25 mouse cellular contexts compared by ENCODE assay signal in genomic region chr4:126412526-126412925, GRCm38 (mm10). TPM values are rescaled to one million over a fixed set of nuclear protein-coding genes. Genes with fewer than 3 reads are reported as not detected.
A peak's percentile ranks its signal among the peaks of the same experiment; 100 is the strongest.
DNase-seq lines count a peak whose midpoint lies in the region; ATAC-seq and TF ChIP-seq lines count a peak whose summit lies in the region.
"Had no signal": no experiment of that assay in that cellular context is flagged by ENCODE, and none has a peak within 500 bp of the region (broad histone marks: within the 10 kb centered on the region; RNA-seq: fewer than 3 reads in every experiment).

No protein-coding gene starts in this region.

- DNase-seq in liver, adult 2 months (ENCODE audit: extremely low read depth, low read depth, low spot score) = peak; percentile 8
- DNase-seq in liver (no peak), NIH3T3 (ENCODE audit: low read depth) (peak; percentile 16)
- DNase-seq in fibroblast of lung, adult 2 months (ENCODE audit: low read depth) = peak; percentile 22
- DNase-seq in natural killer cell, adult 2 months (ENCODE audit: low spot score in 2 of 2) = no peak
- no peak for DNase-seq in left cerebral cortex, postnatal 25 days (ENCODE audit: low spot score in 2 of 2)
- DNase-seq: adrenal gland, adult 8-10 months; adrenal gland, postnatal 25 days; cerebellum, adult 11 months; cerebellum, adult 2 months; cerebellum, adult 9-11 months; cerebellum, postnatal 25 days; gastrocnemius, postnatal 10 days; gastrocnemius, postnatal 36 days had no signal

- no peak overlapping the region for H3K4me2 ChIP-seq in midbrain, embryonic 13.5 days (replicated peaks)
- H3K4me2 ChIP-seq: embryonic facial prominence, embryonic 12.5 days; embryonic facial prominence, embryonic 15.5 days; forebrain, embryonic 13.5 days; heart, embryonic 11.5 days; hindbrain, embryonic 12.5 days; hindbrain, embryonic 15.5 days had no signal

- 95% methylated on average over 3 of the region's 3 CpGs for whole genome bisulfite sequencing in liver, adult 2 months
- 98% methylated on average over 3 of the region's 3 CpGs for WGBS in midbrain, embryonic 13.5 days

- peaks cover 10% of the 10 kb centered on the region for H3K36me3 ChIP-seq in liver, adult 2 months (ENCODE audit: control insufficient read depth, insufficient read depth, low read length)
- H3K36me3 ChIP-seq in midbrain, embryonic 13.5 days = 0 out of 2 replicates have a peak, but pooled peaks cover 5% of the 10 kb centered on the region
- H3K36me3 ChIP-seq: embryonic facial prominence, embryonic 12.5 days; embryonic facial prominence, embryonic 15.5 days; hindbrain, embryonic 15.5 days had no signal

- H3K27me3 ChIP-seq in liver, adult 2 months (ENCODE audit: control insufficient read depth, insufficient read depth, low read length) = no peaks in the 10 kb centered on the region
- no peaks in the 10 kb centered on the region for H3K27me3 ChIP-seq in midbrain, embryonic 13.5 days
- H3K27me3 ChIP-seq: embryonic facial prominence, embryonic 12.5 days; embryonic facial prominence, embryonic 15.5 days; forebrain, embryonic 13.5 days; hindbrain, embryonic 12.5 days; hindbrain, embryonic 15.5 days had no signal

- no peak overlapping the region for H3K4me3 ChIP-seq in liver, adult 2 months (ENCODE audit: insufficient read depth, low read depth, low read length)
- H3K4me3 ChIP-seq in midbrain, embryonic 13.5 days (replicated peaks) = no peak overlapping the region
- H3K4me3 ChIP-seq: embryonic facial prominence, embryonic 12.5 days; embryonic facial prominence, embryonic 15.5 days; erythroblast, embryonic 14.5 days; forebrain, embryonic 10.5 days; forebrain, embryonic 13.5 days; hindbrain, embryonic 12.5 days; hindbrain, embryonic 15.5 days had no signal

- ATAC-seq in midbrain, embryonic 13.5 days = no peak
- ATAC-seq: forebrain, embryonic 13.5 days; forebrain, embryonic 16.5 days; intestine, postnatal 0 days had no signal

- H3K9me3 ChIP-seq in midbrain, embryonic 13.5 days = no peaks in the 10 kb centered on the region
- H3K9me3 ChIP-seq: embryonic facial prominence, embryonic 12.5 days; embryonic facial prominence, embryonic 15.5 days; forebrain, embryonic 10.5 days; forebrain, embryonic 13.5 days; hindbrain, embryonic 12.5 days; hindbrain, embryonic 15.5 days had no signal

- no peak overlapping the region for H3K27ac ChIP-seq in liver, adult 2 months (replicated peaks; ENCODE audit: insufficient read depth, low read depth, low read length)
- no peak overlapping the region for H3K27ac ChIP-seq in midbrain, embryonic 13.5 days
- H3K27ac ChIP-seq: embryonic facial prominence, embryonic 12.5 days; embryonic facial prominence, embryonic 15.5 days; forebrain, embryonic 10.5 days; forebrain, embryonic 13.5 days; hindbrain, embryonic 12.5 days; hindbrain, embryonic 15.5 days had no signal

- intact Hi-C loops in left cerebral cortex, postnatal 25 days (cut with DNase I) = no loop called here

- H3K9ac ChIP-seq in liver, adult 2 months (ENCODE audit: low read depth, low read length) = no peak overlapping the region
- no peak overlapping the region for H3K9ac ChIP-seq in midbrain, embryonic 13.5 days (replicated peaks)
- H3K9ac ChIP-seq: embryonic facial prominence, embryonic 12.5 days; embryonic facial prominence, embryonic 15.5 days; forebrain, embryonic 13.5 days; hindbrain, embryonic 12.5 days; hindbrain, embryonic 15.5 days had no signal

- TF ChIP-seq POLR2A in liver, adult 2 months (IDR thresholded peaks at IDR 0.05; ENCODE audit: extremely low read depth, insufficient read depth, low read length) = no peak

- H3K79me2 ChIP-seq in liver, adult 2 months (ENCODE audit: control insufficient read depth, insufficient read depth, low read length) = peaks cover 3% of the 10 kb centered on the region; the same call in 1 of the 2 replicates

- TF ChIP-seq CTCF in liver, adult 2 months (IDR thresholded peaks at IDR 0.05; ENCODE audit: low read depth, low read length) = no peak

- peaks cover 3% of the 10 kb centered on the region; the same call in 1 of the 2 replicates for H3K4me1 ChIP-seq in liver, adult 2 months (ENCODE audit: control insufficient read depth, insufficient read depth, low read length)
- H3K4me1 ChIP-seq in midbrain, embryonic 13.5 days (replicated peaks) = no peaks in the 10 kb centered on the region
- H3K4me1 ChIP-seq: embryonic facial prominence, embryonic 12.5 days; embryonic facial prominence, embryonic 15.5 days; forebrain, embryonic 10.5 days; forebrain, embryonic 13.5 days; hindbrain, embryonic 12.5 days; hindbrain, embryonic 15.5 days had no signal

RNA-seq across cellular contexts. Expression of gene Ago3, which starts 16.8 kb away (rescaled TPM):
- total RNA-seq in liver, adult 2 months (2014; rRNA removed) = 8.6 and 14.3 TPM in 2 replicates
- 4.9 and 5.1 TPM in 2 replicates for polyA plus RNA-seq in liver, adult 2 months (2012; rRNA removed)
- 17.7 and 18.4 TPM in 2 replicates for polyA plus RNA-seq in midbrain, embryonic 13.5 days (2015; fragmentation: Nextera tagmentation; extraction: Ambion mirVana)
- total RNA-seq in left cerebral cortex, postnatal 25 days (2021) = 10 to 100 TPM; 35.9 to 36.0 TPM

RNA-seq across cellular contexts. Expression of gene Ago1, which starts 55.9 kb away (rescaled TPM):
- total RNA-seq in liver, adult 2 months (2014; rRNA removed) = 6.5 and 9.8 TPM in 2 replicates
- 9.7 and 9.8 TPM in 2 replicates for polyA plus RNA-seq in liver, adult 2 months (2012; rRNA removed)
- polyA plus RNA-seq in midbrain, embryonic 13.5 days (2015; fragmentation: Nextera tagmentation; extraction: Ambion mirVana) = 18.5 and 19.5 TPM in 2 replicates
- 10 to 100 TPM; 45.7 to 47.2 TPM for total RNA-seq in left cerebral cortex, postnatal 25 days (2021)

Comparison
In these comparisons a context has a peak if more than half of its experiments do, and no peak if none do; other contexts are left out.
1. DNase-seq: peak in liver, adult 2 months (single experiment), NIH3T3 (single experiment) and fibroblast of lung, adult 2 months (single experiment); none in liver (single experiment), natural killer cell, adult 2 months (0 of 2) and left cerebral cortex, postnatal 25 days (0 of 2).